Mouse (Mus musculus) urinary bladder, postnatal 10 days (tissue): ENCODE results near the gene Gm6902.
"Not testable (repeated sequence)": the region's sequence is repeated elsewhere in the genome, so short reads cannot be mapped to it uniquely, and the experiment has no call there.

Experiments
- DNase-seq: peaks from one replicate; pipeline ENCODE4 v3.0.0; 2022; ENCODE audit warnings: low spot score

Gene Gm6902

GRCm38 (mm10) chr7:23278800-23279199 is at the start of gene Gm6902:
TSS of gene Gm6902 (minus strand) at chr7:23278900.
- not testable (repeated sequence) for DNase-seq

GRCm38 (mm10) chr7:23300892-23301291 is 22.2 kb upstream of the Gm6902 start, which contains the start of gene Nlrp4e:
TSS of gene Nlrp4e (plus strand) at chr7:23301192.
- DNase-seq = not testable (repeated sequence)

- not testable (repeated sequence) for DNase-seq
Observed at GRCm38 (mm10) chr7:23251582-23251981, 27.1 kb downstream of the Gm6902 start, which contains the start of gene Vmn1r166. TSS of gene Vmn1r166 (minus strand) at chr7:23251682.
